Mouse (Mus musculus): ENCODE results near the gene B2m.

- no peak for TF ChIP-seq POLR2A (IDR thresholded peaks at IDR 0.05; ENCODE audit: insufficient read depth, low read length)
- no peak for TF ChIP-seq EP300 (IDR thresholded peaks at IDR 0.05; ENCODE audit: insufficient read depth, low read depth, low read length)
These were observed 45.4 kb upstream of the B2m start for GRCm38 (mm10) chr2:122102070-122102469.

All from ES-Bruce4 (cell line).